Mouse (Mus musculus) midbrain, embryonic 15.5 days (tissue): ENCODE data around the gene Haao. TPM values are rescaled to one million over a fixed set of nuclear protein-coding genes. Genes with fewer than 3 reads are reported as not detected.
"Not testable (repeated sequence)": the region's sequence is repeated elsewhere in the genome, so short reads cannot be mapped to it uniquely, and the experiment has no call there.

ENCODE experiments used
- ATAC-seq: fragments of 200-750 bp; cut with Nextera tagmentation; replicated peaks from 2 replicates; pipeline ENCODE4 v1.8.0; 2017; ENCODE audit warnings: moderate TSS enrichment
- H3K27ac ChIP-seq: fragments of 300-500 bp; sonication (generic); 2 replicates; pipeline ENCODE4 v1.5.1; 2015; ENCODE audit warnings: mild to moderate bottlenecking, inconsistent platforms
- H3K27me3 ChIP-seq: fragments of 300-500 bp; sonication (generic); replicated peaks from 2 replicates; pipeline ENCODE4 v1.6.1; 2015; ENCODE audit warnings: inconsistent platforms
- H3K36me3 ChIP-seq: fragments of 300-500 bp; sonication (generic); replicated peaks from 2 replicates; pipeline ENCODE4 v1.6.1; 2015; ENCODE audit warnings: inconsistent platforms
- H3K4me1 ChIP-seq: fragments of 300-500 bp; sonication (generic); 2 replicates; pipeline ENCODE4 v1.6.1; 2015; ENCODE audit warnings: inconsistent platforms
- H3K4me2 ChIP-seq: fragments of 300-500 bp; sonication (generic); 2 replicates; pipeline ENCODE4 v1.6.1; 2015; ENCODE audit warnings: inconsistent platforms, mild to moderate bottlenecking, moderate library complexity
- H3K4me3 ChIP-seq: fragments of 300-500 bp; sonication (generic); 2 replicates; pipeline ENCODE4 v1.5.1; 2015; ENCODE audit warnings: mild to moderate bottlenecking, inconsistent platforms
- H3K9ac ChIP-seq: fragments of 300-500 bp; sonication (generic); 2 replicates; pipeline ENCODE4 v1.6.1; 2015; ENCODE audit warnings: mild to moderate bottlenecking, inconsistent platforms
- H3K9me3 ChIP-seq: fragments of 300-500 bp; sonication (generic); 2 replicates; pipeline ENCODE4 v1.6.1; 2016; ENCODE audit warnings: inconsistent platforms
- WGBS: fragments of 180-500 bp; shearing (Covaris S2); methylation state at CpG from one replicate; pipeline ENCODE4 v1.1.7; 2015; ENCODE audit warnings: mixed read lengths; 5-methylcytosine and 5-hydroxymethylcytosine counted together
- polyA plus RNA-seq: library from polyadenylated mRNA; unstranded; fragments of >200 nt; fragmentation: Nextera tagmentation; extraction: Ambion mirVana; gene quantifications from 2 replicates; pipeline ENCODE4 v1.2.1, GENCODE M21; 2015

Haao gene
- polyA plus RNA-seq, 1 experiment from 2014 or later: not detected

GRCm38 (mm10) chr17:83861444-83862133 is 13.8 kb upstream of the Haao start:
- Histone ChIP-seq H3K4me3 (peak overlapping the region; percentile 79), H3K9ac (peak overlapping the region; percentile 71), H3K9me3 (no peaks in the 10 kb centered on the region), H3K27ac (peak overlapping the region; percentile 89), H3K4me1 (peaks cover 7% of the 10 kb centered on the region), H3K36me3 (no peaks in the 10 kb centered on the region), H3K4me2 (peak overlapping the region; percentile 62), H3K27me3 (0 out of 2 replicates have a peak, but pooled peaks cover 5% of the 10 kb centered on the region)
- under 1% methylated on average over 62 of the region's 62 CpGs for WGBS
- ATAC-seq: peak; percentile 94

- not testable (repeated sequence) for H3K27me3 ChIP-seq, H3K4me1 ChIP-seq, H3K9me3 ChIP-seq, ATAC-seq, H3K27ac ChIP-seq, H3K36me3 ChIP-seq, H3K9ac ChIP-seq
- peak overlapping the region; percentile 79 for H3K4me3 ChIP-seq
- peak overlapping the region; percentile 62 for H3K4me2 ChIP-seq
- 62% methylated on average over 8 of the region's 8 CpGs for WGBS
Measured at GRCm38 (mm10) chr17:83860968-83861367, 13.2 kb upstream of the Haao start.

- no peak overlapping the region for H3K27ac ChIP-seq
- 87% methylated on average over 7 of the region's 7 CpGs for WGBS
- 0 out of 2 replicates have a peak, but pooled peaks cover 5% of the 10 kb centered on the region for H3K27me3 ChIP-seq
- no peaks in the 10 kb centered on the region for H3K36me3 ChIP-seq
- no peaks in the 10 kb centered on the region for H3K9me3 ChIP-seq
- no peak overlapping the region for H3K9ac ChIP-seq
- H3K4me2 ChIP-seq: no peak overlapping the region
- H3K4me1 ChIP-seq: peaks cover 7% of the 10 kb centered on the region
- no peak for ATAC-seq
- H3K4me3 ChIP-seq: no peak overlapping the region
Measured at GRCm38 (mm10) chr17:83860224-83860623, 12.5 kb upstream of the Haao start.

GRCm38 (mm10) chr17:83859639-83860038 is 11.9 kb upstream of the Haao start:
- ATAC-seq: no peak
- Histone ChIP-seq H3K9ac (no peak overlapping the region), H3K4me2 (no peak overlapping the region), H3K4me1 (peaks cover 7% of the 10 kb centered on the region), H3K4me3 (no peak overlapping the region), H3K36me3 (no peaks in the 10 kb centered on the region), H3K27me3 (0 out of 2 replicates have a peak, but pooled peaks cover 2% of the 10 kb centered on the region), H3K27ac (no peak overlapping the region), H3K9me3 (no peaks in the 10 kb centered on the region)
- WGBS: 92% methylated on average over 4 of the region's 4 CpGs

- peaks cover 7% of the 10 kb centered on the region for H3K4me1 ChIP-seq
- H3K9me3 ChIP-seq: no peaks in the 10 kb centered on the region
- WGBS: 87% methylated on average over 7 of the region's 7 CpGs
Measured at GRCm38 (mm10) chr17:83858413-83858812, 10.7 kb upstream of the Haao start.

GRCm38 (mm10) chr17:83854284-83854918 is 6.6 kb upstream of the Haao start:
- Histone ChIP-seq H3K27ac (no peak overlapping the region), H3K4me2 (no peak overlapping the region), H3K27me3 (no peaks in the 10 kb centered on the region), H3K36me3 (no peaks in the 10 kb centered on the region), H3K4me1 (peaks cover 10% of the 10 kb centered on the region), H3K4me3 (no peak overlapping the region), H3K9me3 (no peaks in the 10 kb centered on the region), H3K9ac (no peak overlapping the region)
- 46% methylated on average over 12 of the region's 12 CpGs for WGBS
- no peak for ATAC-seq

More at GRCm38 (mm10) chr17:83858413-83858812, 10.7 kb upstream of the Haao start:
- Histone ChIP-seq H3K9ac (no peak overlapping the region), H3K36me3 (no peaks in the 10 kb centered on the region), H3K4me2 (no peak overlapping the region), H3K27ac (no peak overlapping the region), H3K27me3 (no peaks in the 10 kb centered on the region), H3K4me3 (no peak overlapping the region)
- ATAC-seq: no peak

- WGBS: 50% methylated on average over 3 of the region's 3 CpGs
- H3K27ac ChIP-seq: no peak overlapping the region
- no peaks in the 10 kb centered on the region for H3K36me3 ChIP-seq
- no peak overlapping the region for H3K4me2 ChIP-seq
- no peak overlapping the region for H3K4me3 ChIP-seq
- H3K9ac ChIP-seq: no peak overlapping the region
- H3K27me3 ChIP-seq: no peaks in the 10 kb centered on the region
- peaks cover 16% of the 10 kb centered on the region for H3K4me1 ChIP-seq
- ATAC-seq: no peak
- H3K9me3 ChIP-seq: no peaks in the 10 kb centered on the region
Measured at GRCm38 (mm10) chr17:83853831-83854230, 6.1 kb upstream of the Haao start.

- H3K9me3 ChIP-seq: no peaks in the 10 kb centered on the region
- H3K4me3 ChIP-seq: no peak overlapping the region
- no peak overlapping the region for H3K27ac ChIP-seq
- no peaks in the 10 kb centered on the region for H3K36me3 ChIP-seq
- WGBS: 87% methylated on average over 5 of the region's 5 CpGs
- H3K4me1 ChIP-seq: peaks cover 17% of the 10 kb centered on the region
- no peaks in the 10 kb centered on the region for H3K27me3 ChIP-seq
- no peak overlapping the region for H3K4me2 ChIP-seq
- H3K9ac ChIP-seq: no peak overlapping the region
- no peak for ATAC-seq
Measured at GRCm38 (mm10) chr17:83850864-83851263, 3.1 kb upstream of the Haao start.

GRCm38 (mm10) chr17:83850458-83850857 is 2.7 kb upstream of the Haao start:
- Histone ChIP-seq H3K4me3 (no peak overlapping the region), H3K36me3 (no peaks in the 10 kb centered on the region), H3K27me3 (no peaks in the 10 kb centered on the region), H3K9me3 (no peaks in the 10 kb centered on the region), H3K27ac (no peak overlapping the region), H3K9ac (no peak overlapping the region), H3K4me2 (no peak overlapping the region), H3K4me1 (peaks cover 17% of the 10 kb centered on the region)
- 16% methylated on average over 9 of the region's 9 CpGs for WGBS
- no peak for ATAC-seq

- ATAC-seq: peak; percentile 48; the same call in 1 of the 2 replicates
- H3K27ac ChIP-seq: peak overlapping the region; percentile 45; the same call in 1 of the 2 replicates
- no peaks in the 10 kb centered on the region for H3K36me3 ChIP-seq
- no peak overlapping the region for H3K4me3 ChIP-seq
- H3K9ac ChIP-seq: no peak overlapping the region
- H3K4me2 ChIP-seq: no peak overlapping the region
- H3K27me3 ChIP-seq: no peaks in the 10 kb centered on the region
- H3K4me1 ChIP-seq: peaks cover 17% of the 10 kb centered on the region
- 81% methylated on average over 5 of the region's 5 CpGs for WGBS
- no peaks in the 10 kb centered on the region for H3K9me3 ChIP-seq
Measured at GRCm38 (mm10) chr17:83849717-83850116, 2.0 kb upstream of the Haao start.

GRCm38 (mm10) chr17:83849081-83849675 is 1.4 kb upstream of the Haao start:
- Histone ChIP-seq H3K9me3 (no peaks in the 10 kb centered on the region), H3K9ac (no peak overlapping the region), H3K4me1 (peaks cover 17% of the 10 kb centered on the region), H3K27me3 (no peaks in the 10 kb centered on the region), H3K4me2 (no peak overlapping the region; the same call in 1 of the 2 replicates), H3K4me3 (no peak overlapping the region), H3K36me3 (no peaks in the 10 kb centered on the region), H3K27ac (peak overlapping the region; percentile 45)
- WGBS: 32% methylated on average over 12 of the region's 12 CpGs
- ATAC-seq: peak; percentile 83

GRCm38 (mm10) chr17:83848482-83848881 is 719 bp upstream of the Haao start:
- peak; percentile 4; the same call in 1 of the 2 replicates for ATAC-seq
- Histone ChIP-seq H3K27ac (no peak overlapping the region), H3K27me3 (no peaks in the 10 kb centered on the region), H3K4me2 (no peak overlapping the region), H3K9ac (no peak overlapping the region), H3K4me1 (peaks cover 17% of the 10 kb centered on the region), H3K4me3 (no peak overlapping the region), H3K36me3 (no peaks in the 10 kb centered on the region), H3K9me3 (no peaks in the 10 kb centered on the region)
- WGBS: 69% methylated on average over 4 of the region's 4 CpGs
